Mouse (Mus musculus) heart, adult 2 months (tissue): ENCODE measurements around the gene Mpv17l2. TPM values are rescaled to one million over a fixed set of nuclear protein-coding genes. Genes with fewer than 3 reads are reported as not detected.

Experiments
- DNase-seq, 2 experiments: peaks; one replicate each; pipeline ENCODE4 v3.0.0; 2021
- H3K27ac ChIP-seq: fragments of 200-600 bp; 2 replicates; pipeline ENCODE4 v1.8.1; 2022
- H3K27me3 ChIP-seq: fragments of 200-500 bp; 2 replicates; pipeline ENCODE4 v1.6.1; 2012; ENCODE audit warnings: mild to moderate bottlenecking, low read length, inconsistent platforms, mixed read lengths; ENCODE audit not compliant: control insufficient read depth, insufficient read depth
- H3K36me3 ChIP-seq: fragments of 200-500 bp; 2 replicates; pipeline ENCODE4 v1.6.1; 2012; ENCODE audit warnings: low read length, inconsistent platforms; ENCODE audit not compliant: control insufficient read depth, insufficient read depth
- H3K4me1 ChIP-seq: fragments of 200-500 bp; 2 replicates; pipeline ENCODE4 v1.6.1; 2011; ENCODE audit warnings: low read length; ENCODE audit not compliant: control insufficient read depth, insufficient read depth
- H3K4me3 ChIP-seq: fragments of 200-600 bp; 2 replicates; pipeline ENCODE4 v1.8.1; 2022
- H3K79me2 ChIP-seq: fragments of 200-500 bp; replicated peaks from 2 replicates; pipeline ENCODE4 v1.6.1; 2012; ENCODE audit warnings: mild to moderate bottlenecking, inconsistent platforms, low read length, moderate library complexity, mixed read lengths; ENCODE audit not compliant: control insufficient read depth, insufficient read depth
- H3K9ac ChIP-seq: fragments of 200-500 bp; 2 replicates; pipeline ENCODE4 v1.6.1; 2012; ENCODE audit warnings: low read depth, mild to moderate bottlenecking, control low read depth, inconsistent platforms, low read length, mixed read lengths
- CTCF ChIP-seq: fragments of 200-600 bp; IDR thresholded peaks from 2 replicates; pipeline ENCODE4 v1.8.1; 2022; ENCODE audit warnings: antibody characterized with exemption, mild to moderate bottlenecking, moderate library complexity
- EP300 ChIP-seq: fragments of 200-500 bp; IDR thresholded peaks from 2 replicates; pipeline ENCODE4 v1.6.1; 2011; ENCODE audit warnings: low read depth, low read length, control low read depth; ENCODE audit not compliant: insufficient read depth
- POLR2A ChIP-seq: fragments of 200-500 bp; IDR thresholded peaks from 2 replicates; pipeline ENCODE4 v1.6.1; 2011; ENCODE audit warnings: mild to moderate bottlenecking, low read depth, low read length, control low read depth; ENCODE audit not compliant: insufficient read depth
- WGBS: fragments of 180-500 bp; shearing (Covaris S2); methylation state at CpG from one replicate; pipeline ENCODE4 v1.1.7; 2018; 5-methylcytosine and 5-hydroxymethylcytosine counted together
- intact Hi-C: fragments of 180-260 bp; cut with DNase I; formaldehyde crosslinking; loops from one replicate; pipeline ENCODE4 v1.15.1; 2025
- polyA plus RNA-seq: library from polyadenylated mRNA; depleted of rRNA; stranded (reverse); fragments of >200 nt; gene quantifications from 2 replicates; pipeline ENCODE4 v1.2.3, GENCODE M21; 2012
- total RNA-seq, 2 experiments: library from RNA; stranded (reverse); gene quantifications; 2 replicates each; pipeline ENCODE4 v1.2.3; 2021

The Mpv17l2 gene
- total and polyA plus RNA-seq, 3 experiments, result 21.7 to 32.2 (median 29.1) TPM

- WGBS, result 54% methylated on average over 5 of the region's 5 CpGs
Measured at GRCm38 (mm10) chr8:70775227-70775626, 14.5 kb upstream of the Mpv17l2 start.

GRCm38 (mm10) chr8:70774740-70775139 lies 14.0 kb upstream of the Mpv17l2 start:
- Histone ChIP-seq H3K79me2 (no peaks in the 10 kb centered on the region; the same call in none of the 2 replicates), H3K4me1 (peaks cover 12% of the 10 kb centered on the region), H3K36me3 (no peaks in the 10 kb centered on the region), H3K27ac (peak overlapping the region; percentile 36), H3K27me3 (no peaks in the 10 kb centered on the region), H3K9ac (peak overlapping the region; percentile 11; the same call in 1 of the 2 replicates), H3K4me3 (no peak overlapping the region)
- TF ChIP-seq EP300, result no peak
- no peak for TF ChIP-seq POLR2A
- no peak for TF ChIP-seq CTCF
- intact Hi-C loops, result loop anchor here (10.0 kb wide), 1 partner anchor 250 kb away; the partner anchor contains the start of genes Fkbp8 and Kxd1
- 86% methylated on average over 18 of the region's 18 CpGs for WGBS
- no peak for DNase-seq

More at GRCm38 (mm10) chr8:70775227-70775626, 14.5 kb upstream of the Mpv17l2 start:
- H3K9ac ChIP-seq, result 0 out of 2 replicates have a peak overlapping the region, but pooled peaks have one; percentile 6
- peak overlapping the region; percentile 54; the same call in 1 of the 2 replicates for H3K4me3 ChIP-seq
- no peaks in the 10 kb centered on the region for H3K36me3 ChIP-seq
- TF ChIP-seq POLR2A (no peak), EP300 (no peak), CTCF (no peak)
- H3K79me2 ChIP-seq, result no peaks in the 10 kb centered on the region; the same call in none of the 2 replicates
- DNase-seq, result peak in 1 of 2 experiments; percentile 45
- intact Hi-C loops, result loop anchor here (10.0 kb wide), 1 partner anchor 250 kb away; the partner anchor contains the start of genes Fkbp8 and Kxd1
- peak overlapping the region; percentile 12; the same call in 1 of the 2 replicates for H3K27ac ChIP-seq
- H3K27me3 ChIP-seq, result no peaks in the 10 kb centered on the region
- peaks cover 12% of the 10 kb centered on the region for H3K4me1 ChIP-seq

- no peak for TF ChIP-seq EP300
- no peak for TF ChIP-seq CTCF
- no peak for TF ChIP-seq POLR2A
- no peaks in the 10 kb centered on the region for H3K36me3 ChIP-seq
- H3K27me3 ChIP-seq, result no peaks in the 10 kb centered on the region
- H3K27ac ChIP-seq, result peak overlapping the region; percentile 36
- H3K4me3 ChIP-seq, result no peak overlapping the region
- peak; percentile 89 to 93 for DNase-seq
- intact Hi-C loops, result loop anchor here (10.0 kb wide), 1 partner anchor 249 kb away; the partner anchor contains the start of genes Fkbp8 and Kxd1
- WGBS, result 19% methylated on average over 9 of the region's 9 CpGs
- no peak overlapping the region for H3K9ac ChIP-seq
- no peaks in the 10 kb centered on the region; the same call in none of the 2 replicates for H3K79me2 ChIP-seq
- peaks cover 12% of the 10 kb centered on the region for H3K4me1 ChIP-seq
Measured at GRCm38 (mm10) chr8:70773833-70774232, 13.1 kb upstream of the Mpv17l2 start.

GRCm38 (mm10) chr8:70773410-70773809 lies 12.7 kb upstream of the Mpv17l2 start:
- Histone ChIP-seq H3K27ac (no peak overlapping the region; the same call in 1 of the 2 replicates), H3K79me2 (no peaks in the 10 kb centered on the region; the same call in none of the 2 replicates), H3K27me3 (no peaks in the 10 kb centered on the region), H3K4me3 (no peak overlapping the region), H3K9ac (no peak overlapping the region), H3K4me1 (peaks cover 12% of the 10 kb centered on the region), H3K36me3 (no peaks in the 10 kb centered on the region)
- WGBS, result 79% methylated on average over 5 of the region's 5 CpGs
- intact Hi-C loops, result loop anchor here (10.0 kb wide), 1 partner anchor 249 kb away; the partner anchor contains the start of genes Fkbp8 and Kxd1
- no peak for DNase-seq
- TF ChIP-seq CTCF (no peak), EP300 (no peak), POLR2A (no peak)

GRCm38 (mm10) chr8:70772890-70773289 lies 12.1 kb upstream of the Mpv17l2 start:
- H3K36me3 ChIP-seq, result no peaks in the 10 kb centered on the region
- H3K4me3 ChIP-seq, result no peak overlapping the region
- H3K9ac ChIP-seq, result no peak overlapping the region
- H3K27ac ChIP-seq, result no peak overlapping the region; the same call in 1 of the 2 replicates
- no peak for TF ChIP-seq CTCF
- no peak for TF ChIP-seq EP300
- TF ChIP-seq POLR2A, result no peak
- H3K79me2 ChIP-seq, result no peaks in the 10 kb centered on the region; the same call in none of the 2 replicates
- H3K27me3 ChIP-seq, result no peaks in the 10 kb centered on the region
- intact Hi-C loops, result loop anchor here (10.0 kb wide), 1 partner anchor 248 kb away; the partner anchor contains the start of genes Fkbp8 and Kxd1
- no peak for DNase-seq
- 84% methylated on average over 9 of the region's 9 CpGs for WGBS
- peaks cover 10% of the 10 kb centered on the region for H3K4me1 ChIP-seq

GRCm38 (mm10) chr8:70772075-70772474 lies 11.3 kb upstream of the Mpv17l2 start:
- intact Hi-C loops, result loop anchor here (10.0 kb wide), 1 partner anchor 247 kb away; the partner anchor contains the start of genes Fkbp8 and Kxd1
- no peak overlapping the region for H3K9ac ChIP-seq
- no peaks in the 10 kb centered on the region; the same call in none of the 2 replicates for H3K79me2 ChIP-seq
- DNase-seq, result no peak
- H3K4me1 ChIP-seq, result peaks cover 8% of the 10 kb centered on the region
- no peak overlapping the region for H3K27ac ChIP-seq
- H3K4me3 ChIP-seq, result no peak overlapping the region
- H3K27me3 ChIP-seq, result no peaks in the 10 kb centered on the region
- WGBS, result 96% methylated on average over 13 of the region's 13 CpGs
- no peaks in the 10 kb centered on the region for H3K36me3 ChIP-seq
- TF ChIP-seq CTCF, result no peak
